Mouse (Mus musculus) liver, embryonic 15.5 days (tissue): Measurements from ENCODE around the gene Tbc1d14. TPM values are rescaled to one million over a fixed set of nuclear protein-coding genes. Genes with fewer than 3 reads are reported as not detected.

ENCODE experiments used
- ATAC-seq: fragments of 200-750 bp; cut with Nextera tagmentation; 2 replicates; pipeline ENCODE4 v1.8.0; 2017; ENCODE audit warnings: moderate number of reproducible peaks, mild to moderate bottlenecking, moderate library complexity; ENCODE audit not compliant: insufficient read depth
- H3K27ac ChIP-seq: fragments of 300-500 bp; sonication (generic); replicated peaks from 2 replicates; pipeline ENCODE4 v1.5.1; 2015; ENCODE audit warnings: mild to moderate bottlenecking, inconsistent platforms
- H3K27me3 ChIP-seq: fragments of 300-500 bp; sonication (generic); 2 replicates; pipeline ENCODE4 v1.6.1; 2015; ENCODE audit warnings: mild to moderate bottlenecking, inconsistent platforms
- H3K36me3 ChIP-seq: fragments of 300-500 bp; sonication (generic); replicated peaks from 2 replicates; pipeline ENCODE4 v1.6.1; 2015; ENCODE audit warnings: moderate library complexity, mild to moderate bottlenecking, inconsistent platforms
- H3K4me1 ChIP-seq: fragments of 300-500 bp; sonication (generic); replicated peaks from 2 replicates; pipeline ENCODE4 v1.6.1; 2015; ENCODE audit warnings: inconsistent platforms
- H3K4me2 ChIP-seq: fragments of 300-500 bp; sonication (generic); 2 replicates; pipeline ENCODE4 v1.6.1; 2015; ENCODE audit warnings: moderate library complexity, mild to moderate bottlenecking, inconsistent platforms
- H3K4me3 ChIP-seq: fragments of 300-500 bp; sonication (generic); replicated peaks from 2 replicates; pipeline ENCODE4 v1.5.1; 2015; ENCODE audit warnings: mild to moderate bottlenecking, inconsistent platforms
- H3K9ac ChIP-seq: fragments of 300-500 bp; sonication (generic); 2 replicates; pipeline ENCODE4 v1.6.1; 2015; ENCODE audit warnings: moderate library complexity, mild to moderate bottlenecking, inconsistent platforms
- H3K9me3 ChIP-seq: fragments of 300-500 bp; sonication (generic); replicated peaks from 2 replicates; pipeline ENCODE4 v1.6.1; 2016; ENCODE audit warnings: inconsistent platforms
- WGBS: fragments of 180-500 bp; shearing (Covaris S2); methylation state at CpG from one replicate; pipeline ENCODE4 v1.1.7; 2015; ENCODE audit warnings: mixed read lengths; ENCODE audit not compliant: insufficient replicate concordance; 5-methylcytosine and 5-hydroxymethylcytosine counted together
- polyA plus RNA-seq: library from polyadenylated mRNA; unstranded; fragments of >200 nt; fragmentation: Nextera tagmentation; extraction: Ambion mirVana; gene quantifications from 2 replicates; pipeline ENCODE4 v1.2.1, GENCODE M21; 2015

The Tbc1d14 gene
- polyA plus RNA-seq, 1 experiment from 2014 or later: 9.0 TPM

- H3K27ac ChIP-seq: no peak overlapping the region
- H3K4me1 ChIP-seq: peaks cover 65% of the 10 kb centered on the region
- WGBS: 39% methylated on average over 2 of the region's 2 CpGs
Observed at GRCm38 (mm10) chr5:36479735-36480134, 113.3 kb downstream of the Tbc1d14 start.

GRCm38 (mm10) chr5:36478540-36479420 lies 114.3 kb downstream of the Tbc1d14 start:
- Histone ChIP-seq H3K9ac (no peak overlapping the region), H3K4me3 (no peak overlapping the region), H3K9me3 (no peaks in the 10 kb centered on the region), H3K4me2 (no peak overlapping the region), H3K4me1 (peaks cover 63% of the 10 kb centered on the region), H3K27me3 (no peaks in the 10 kb centered on the region), H3K27ac (no peak overlapping the region), H3K36me3 (peaks cover 22% of the 10 kb centered on the region)
- no peak for ATAC-seq
- 64% methylated on average over 6 of the region's 6 CpGs for WGBS

More at GRCm38 (mm10) chr5:36479735-36480134, 113.3 kb downstream of the Tbc1d14 start:
- no peak overlapping the region for H3K4me3 ChIP-seq
- no peak overlapping the region for H3K4me2 ChIP-seq
- no peak for ATAC-seq
- H3K36me3 ChIP-seq: peaks cover 16% of the 10 kb centered on the region
- H3K27me3 ChIP-seq: peaks cover 2% of the 10 kb centered on the region; the same call in 1 of the 2 replicates
- no peak overlapping the region for H3K9ac ChIP-seq
- no peaks in the 10 kb centered on the region for H3K9me3 ChIP-seq

GRCm38 (mm10) chr5:36477486-36477885 lies 115.6 kb downstream of the Tbc1d14 start:
- 42% methylated on average over 3 of the region's 3 CpGs for WGBS
- no peak overlapping the region for H3K4me3 ChIP-seq
- no peak for ATAC-seq
- no peak overlapping the region for H3K9ac ChIP-seq
- no peak overlapping the region; the same call in 1 of the 2 replicates for H3K4me2 ChIP-seq
- H3K4me1 ChIP-seq: peaks cover 51% of the 10 kb centered on the region
- H3K36me3 ChIP-seq: peaks cover 32% of the 10 kb centered on the region
- H3K27me3 ChIP-seq: no peaks in the 10 kb centered on the region
- H3K27ac ChIP-seq: no peak overlapping the region
- no peaks in the 10 kb centered on the region for H3K9me3 ChIP-seq

GRCm38 (mm10) chr5:36474283-36474682 lies 118.8 kb downstream of the Tbc1d14 start:
- Histone ChIP-seq H3K9me3 (no peaks in the 10 kb centered on the region), H3K4me1 (peaks cover 20% of the 10 kb centered on the region), H3K9ac (no peak overlapping the region), H3K4me2 (no peak overlapping the region), H3K4me3 (no peak overlapping the region), H3K27me3 (no peaks in the 10 kb centered on the region), H3K36me3 (peaks cover 64% of the 10 kb centered on the region), H3K27ac (no peak overlapping the region)
- whole genome bisulfite sequencing: 78% methylated on average over 5 of the region's 5 CpGs
- ATAC-seq: no peak; the same call in 1 of the 2 replicates

GRCm38 (mm10) chr5:36472876-36473655 lies 120.0 kb downstream of the Tbc1d14 start:
- 75% methylated on average over 4 of the region's 4 CpGs for WGBS
- H3K27me3 ChIP-seq: no peaks in the 10 kb centered on the region
- H3K4me2 ChIP-seq: no peak overlapping the region
- H3K4me3 ChIP-seq: no peak overlapping the region
- peaks cover 10% of the 10 kb centered on the region for H3K4me1 ChIP-seq
- H3K36me3 ChIP-seq: peaks cover 75% of the 10 kb centered on the region
- no peak overlapping the region for H3K9ac ChIP-seq
- no peaks in the 10 kb centered on the region for H3K9me3 ChIP-seq
- H3K27ac ChIP-seq: no peak overlapping the region
- ATAC-seq: no peak

GRCm38 (mm10) chr5:36471206-36471605 lies 121.9 kb downstream of the Tbc1d14 start:
- ATAC-seq: no peak
- 85% methylated on average over 8 of the region's 8 CpGs for WGBS
- peaks cover 76% of the 10 kb centered on the region for H3K36me3 ChIP-seq

GRCm38 (mm10) chr5:36465889-36466288 lies 127.2 kb downstream of the Tbc1d14 start:
- peaks cover 34% of the 10 kb centered on the region for H3K36me3 ChIP-seq
- H3K27ac ChIP-seq: peak overlapping the region; percentile 85
- H3K4me3 ChIP-seq: peak overlapping the region; percentile 87
- no peaks in the 10 kb centered on the region for H3K27me3 ChIP-seq
- H3K9me3 ChIP-seq: no peaks in the 10 kb centered on the region
- H3K4me2 ChIP-seq: peak overlapping the region; percentile 94
- peak overlapping the region; percentile 79 for H3K9ac ChIP-seq
- 3% methylated on average over 8 of the region's 8 CpGs for WGBS
- peaks cover 34% of the 10 kb centered on the region for H3K4me1 ChIP-seq
- no peak for ATAC-seq

More at GRCm38 (mm10) chr5:36471206-36471605, 121.9 kb downstream of the Tbc1d14 start:
- Histone ChIP-seq H3K27me3 (no peaks in the 10 kb centered on the region), H3K4me3 (no peak overlapping the region), H3K4me2 (no peak overlapping the region), H3K9me3 (no peaks in the 10 kb centered on the region), H3K9ac (no peak overlapping the region), H3K27ac (no peak overlapping the region), H3K4me1 (peaks cover 9% of the 10 kb centered on the region)

GRCm38 (mm10) chr5:36464709-36465661 lies 128.1 kb downstream of the Tbc1d14 start, which contains the start of gene Grpel1:
Gene Grpel1, plus strand, starts transcription at chr5:36464998.
- H3K9me3 ChIP-seq: no peaks in the 10 kb centered on the region
- peak within 1 kb of the TSS; percentile 87 for H3K4me3 ChIP-seq
- peak within 1 kb of the TSS; percentile 85 for H3K27ac ChIP-seq
- H3K9ac ChIP-seq: peak within 1 kb of the TSS; percentile 79
- peaks cover 34% of the 10 kb centered on the region for H3K4me1 ChIP-seq
- H3K27me3 ChIP-seq: no peaks in the 10 kb centered on the region
- peak; percentile 94 for ATAC-seq
- H3K4me2 ChIP-seq: peak within 1 kb of the TSS; percentile 94
- H3K36me3 ChIP-seq: peaks cover 25% of the 10 kb centered on the region
- WGBS: under 1% methylated on average over 68 of the region's 68 CpGs

GRCm38 (mm10) chr5:36463391-36463790 lies 129.7 kb downstream of the Tbc1d14 start:
- no peak overlapping the region for H3K4me3 ChIP-seq
- H3K36me3 ChIP-seq: peaks cover 10% of the 10 kb centered on the region
- no peaks in the 10 kb centered on the region for H3K27me3 ChIP-seq
- H3K4me1 ChIP-seq: peaks cover 34% of the 10 kb centered on the region
- no peak overlapping the region for H3K27ac ChIP-seq
- H3K9ac ChIP-seq: no peak overlapping the region
- H3K4me2 ChIP-seq: no peak overlapping the region
- no peaks in the 10 kb centered on the region for H3K9me3 ChIP-seq
- WGBS: 61% methylated on average over 5 of the region's 5 CpGs
- no peak for ATAC-seq

- no peak for ATAC-seq
- H3K9me3 ChIP-seq: no peaks in the 10 kb centered on the region
- H3K9ac ChIP-seq: no peak overlapping the region
- 11% methylated on average over 7 of the region's 7 CpGs for WGBS
- no peak overlapping the region for H3K27ac ChIP-seq
- no peak overlapping the region for H3K4me2 ChIP-seq
- H3K36me3 ChIP-seq: peaks cover 5% of the 10 kb centered on the region; the same call in 1 of the 2 replicates
- H3K27me3 ChIP-seq: no peaks in the 10 kb centered on the region
- no peak overlapping the region for H3K4me3 ChIP-seq
- peaks cover 34% of the 10 kb centered on the region for H3K4me1 ChIP-seq
Observed at GRCm38 (mm10) chr5:36462810-36463209, 130.3 kb downstream of the Tbc1d14 start.
